Mouse (Mus musculus): ENCODE results near the gene Milr1.
A peak's percentile ranks its signal among the peaks of the same experiment; 100 is the strongest.

Gene Milr1

GRCm38 (mm10) chr11:106812410-106813136, 61.5 kb downstream of the Milr1 start:
- DNase-seq (ENCODE audit: low spot score), result peak; percentile 39

DNA sequence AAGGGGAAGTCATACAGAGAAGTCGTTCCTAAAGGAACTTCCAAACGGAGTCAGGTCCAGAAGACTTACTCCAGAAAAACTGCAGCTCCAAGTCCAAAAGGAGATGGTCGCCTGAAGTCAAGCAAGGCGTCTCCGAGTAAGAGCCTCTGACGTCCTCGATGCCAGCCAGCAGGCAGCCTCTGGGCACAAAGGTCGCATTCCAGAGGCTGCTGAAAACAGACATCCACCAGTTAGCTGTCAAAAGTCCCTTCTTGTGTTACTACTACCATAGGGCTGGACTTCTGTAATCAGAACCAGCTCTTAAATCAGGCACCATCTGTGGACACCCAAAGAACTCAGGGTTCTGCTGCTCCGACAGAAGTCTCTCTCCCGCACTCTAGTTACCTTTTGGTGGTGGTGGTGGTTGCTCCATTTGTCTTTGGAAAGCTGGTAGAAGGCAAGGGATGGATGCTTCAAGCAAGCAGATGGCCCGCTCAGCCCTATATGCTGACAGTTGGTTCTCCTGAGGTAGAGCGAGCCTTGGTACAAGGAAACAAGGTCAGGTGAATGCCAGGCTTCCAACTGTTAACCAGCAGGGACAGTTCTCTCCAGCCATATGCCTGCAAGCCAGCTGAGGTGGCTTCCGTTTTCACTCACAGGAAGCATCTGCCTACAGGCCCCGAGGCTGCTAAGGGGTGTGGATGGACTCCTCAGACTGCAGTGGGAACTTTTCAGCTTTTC, 63.7 kb downstream of the Milr1 start:
- DNase-seq (ENCODE audit: low spot score), result peak; percentile 64

GRCm38 (mm10) chr11:106815331-106815730, 64.3 kb downstream of the Milr1 start:
- no peak for DNase-seq (ENCODE audit: low spot score)

DNA sequence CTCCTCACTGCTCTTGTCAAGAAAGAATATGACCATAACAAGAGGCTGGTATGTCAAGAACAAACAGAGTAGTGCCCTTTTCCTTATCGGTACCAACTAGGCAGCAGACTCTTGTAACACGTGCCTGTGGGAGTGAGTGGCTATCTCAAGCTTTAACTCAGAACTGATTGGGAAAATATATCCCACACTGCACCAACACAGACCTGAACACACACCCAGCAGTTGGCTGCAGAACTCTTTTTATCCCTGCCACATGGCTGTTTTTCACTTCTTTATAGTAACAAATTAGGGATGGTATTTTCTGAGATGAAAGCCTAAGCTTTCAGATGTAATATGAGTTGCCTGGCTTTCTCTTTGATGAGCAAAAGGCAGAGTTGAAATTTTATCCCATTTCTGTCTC, 64.7 kb downstream of the Milr1 start:
- DNase-seq (ENCODE audit: low spot score), result no peak

DNA sequence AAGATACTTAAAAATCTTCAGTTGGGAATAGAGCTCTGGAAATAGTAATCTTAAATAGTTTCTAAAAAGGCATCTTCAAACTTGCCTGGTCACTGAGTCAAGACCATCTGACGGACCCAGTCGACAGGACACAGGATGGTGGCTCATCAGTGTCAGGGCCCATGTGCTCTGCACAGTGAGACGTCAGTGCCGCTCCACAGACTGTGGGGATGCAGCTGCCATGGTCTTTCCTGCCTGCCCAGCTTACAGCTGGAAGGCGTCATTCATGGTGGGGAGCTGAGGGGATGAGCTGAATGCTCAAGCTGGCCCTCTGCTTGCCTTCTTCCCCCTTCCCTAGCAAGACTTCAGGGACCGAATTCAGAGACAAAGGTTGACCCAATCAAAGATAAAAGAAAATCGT, 65.3 kb downstream of the Milr1 start:
- no peak for DNase-seq (ENCODE audit: low spot score)

DNA sequence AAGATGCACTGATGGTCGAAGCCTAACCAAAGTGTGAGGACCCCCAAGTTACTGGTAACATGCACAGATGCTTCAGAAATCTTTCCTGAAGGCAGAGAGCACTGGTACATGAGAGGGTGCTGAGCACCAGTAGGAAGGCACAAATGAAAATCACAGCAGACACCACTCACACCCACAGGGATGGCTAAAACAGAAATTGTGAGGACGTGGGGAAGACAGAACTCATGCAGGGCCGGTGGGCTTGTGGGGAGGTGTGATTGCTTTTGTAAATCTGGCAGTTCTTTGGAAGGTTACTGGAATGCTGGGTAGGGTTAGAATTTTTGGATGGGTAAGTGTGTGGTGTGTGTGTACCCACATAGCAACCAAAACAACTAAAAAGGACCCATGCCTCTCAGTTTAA, 66.1 kb downstream of the Milr1 start:
- no peak for DNase-seq (ENCODE audit: low spot score)

GRCm38 (mm10) chr11:106817808-106818207, 66.8 kb downstream of the Milr1 start:
- DNase-seq (ENCODE audit: low spot score), result no peak

DNA sequence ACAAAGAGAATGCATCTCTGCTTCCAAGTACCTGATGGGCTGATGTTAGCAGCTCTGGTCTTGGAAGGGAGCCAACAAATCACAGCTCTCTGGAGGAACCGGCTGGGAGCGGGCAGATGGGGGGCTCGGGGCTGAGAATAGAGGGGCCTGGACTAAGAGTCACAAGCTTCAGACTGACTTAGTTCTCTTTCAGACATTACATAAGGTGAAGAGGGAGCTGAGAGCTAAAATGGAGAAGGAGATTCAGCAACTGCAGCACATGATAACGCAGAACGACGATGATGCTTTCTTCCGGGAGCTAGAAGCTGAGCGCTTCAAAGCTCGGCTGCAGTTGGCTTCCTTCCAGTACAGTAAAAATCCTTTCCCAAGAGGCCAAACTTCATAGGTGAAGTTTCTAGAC, 67.3 kb downstream of the Milr1 start:
- no peak for DNase-seq (ENCODE audit: low spot score)

All from adipocyte (in vitro differentiated cells).